Mouse (Mus musculus): ENCODE results near the gene Tex37.

Gene Tex37

GRCm38 (mm10) chr6:70880714-70881304, 37.9 kb downstream of the Tex37 start:
- peak; percentile 59 to 72 for DNase-seq

- DNase-seq: no peak
These were observed 43.7 kb downstream of the Tex37 start for GRCm38 (mm10) chr6:70875017-70875416.

- DNase-seq: no peak
These were observed 44.5 kb downstream of the Tex37 start for GRCm38 (mm10) chr6:70874035-70874775.

- no peak for DNase-seq
These were observed 46.2 kb downstream of the Tex37 start for GRCm38 (mm10) chr6:70872570-70872969.

GRCm38 (mm10) chr6:70872128-70872527, 46.6 kb downstream of the Tex37 start:
- peak in 1 of 2 experiments; percentile 17 for DNase-seq

GRCm38 (mm10) chr6:70871511-70871980, 47.2 kb downstream of the Tex37 start:
- no peak for DNase-seq

- no peak for DNase-seq
These were observed 51.4 kb downstream of the Tex37 start for GRCm38 (mm10) chr6:70867297-70867696.

- no peak for DNase-seq
These were observed 52.0 kb downstream of the Tex37 start for GRCm38 (mm10) chr6:70866761-70867160.

GRCm38 (mm10) chr6:70864285-70864684, 54.4 kb downstream of the Tex37 start:
- peak in 1 of 2 experiments; percentile 12 for DNase-seq

Measured in lung, adult 18-20 months (tissue).